Mouse (Mus musculus) midbrain, postnatal 0 days (tissue): ENCODE results near the gene Elfn2. TPM values are rescaled to one million over a fixed set of nuclear protein-coding genes. Genes with fewer than 3 reads are reported as not detected.
A peak's percentile ranks its signal among the peaks of the same experiment; 100 is the strongest.

Experiments
- ATAC-seq: fragments of 200-750 bp; cut with Nextera tagmentation; 2 replicates; pipeline ENCODE4 v1.8.0; 2017; ENCODE audit warnings: moderate number of reproducible peaks, mild to moderate bottlenecking, moderate TSS enrichment, moderate library complexity; ENCODE audit not compliant: low FRiP score
- DNase-seq: peaks from one replicate; pipeline ENCODE4 v3.0.0-alpha.2; 2015; ENCODE audit warnings: low spot score
- H3K27ac ChIP-seq: fragments of 300-500 bp; sonication (generic); 2 replicates; pipeline ENCODE4 v1.5.1; 2014; ENCODE audit warnings: low read depth, mild to moderate bottlenecking, low read length, mixed read lengths
- H3K27me3 ChIP-seq: fragments of 300-500 bp; sonication (generic); 2 replicates; pipeline ENCODE4 v1.6.1; 2014; ENCODE audit warnings: low read length, control low read depth, mixed read lengths; ENCODE audit not compliant: insufficient read depth
- H3K36me3 ChIP-seq: fragments of 300-500 bp; sonication (generic); 2 replicates; pipeline ENCODE4 v1.6.1; 2014; ENCODE audit warnings: low read length, control low read depth, mixed read lengths; ENCODE audit not compliant: insufficient read depth
- H3K4me1 ChIP-seq: fragments of 300-500 bp; sonication (generic); 2 replicates; pipeline ENCODE4 v1.6.1; 2014; ENCODE audit warnings: mild to moderate bottlenecking, control low read depth, antibody characterized with exemption, low read length, mixed read lengths; ENCODE audit not compliant: insufficient read depth
- H3K4me2 ChIP-seq: fragments of 300-500 bp; sonication (generic); 2 replicates; pipeline ENCODE4 v1.6.1; 2014; ENCODE audit warnings: low read depth, mild to moderate bottlenecking, low read length, mixed read lengths; ENCODE audit not compliant: poor library complexity, severe bottlenecking
- H3K4me3 ChIP-seq: fragments of 300-500 bp; sonication (generic); 2 replicates; pipeline ENCODE4 v1.5.1; 2014; ENCODE audit warnings: low read depth, mild to moderate bottlenecking, low read length, moderate library complexity
- H3K9ac ChIP-seq: fragments of 300-500 bp; sonication (generic); replicated peaks from 2 replicates; pipeline ENCODE4 v1.6.1; 2014; ENCODE audit warnings: mild to moderate bottlenecking, low read length, moderate library complexity, mixed read lengths; ENCODE audit not compliant: poor library complexity, severe bottlenecking
- H3K9me3 ChIP-seq: fragments of 300-500 bp; sonication (generic); 2 replicates; pipeline ENCODE4 v1.6.1; 2016; ENCODE audit warnings: low read length, control low read depth
- CTCF ChIP-seq: IDR thresholded peaks from 2 replicates; pipeline ENCODE4 v1.5.1; 2016; ENCODE audit warnings: antibody characterized with exemption, mild to moderate bottlenecking
- WGBS: fragments of 180-500 bp; shearing (Covaris S2); extraction: QIAGEN DNeasy Blood & Tissue Kit; methylation state at CpG from one replicate; pipeline ENCODE4 v1.1.7; 2014; 5-methylcytosine and 5-hydroxymethylcytosine counted together
- polyA plus RNA-seq: library from polyadenylated mRNA; unstranded; fragments of >200 nt; fragmentation: Nextera tagmentation; extraction: Ambion mirVana; gene quantifications from 2 replicates; pipeline ENCODE4 v1.2.1, GENCODE M21; 2015
- total RNA-seq: library from RNA; depleted of rRNA; stranded (reverse); fragments of >200 nt; gene quantifications from 2 replicates; pipeline ENCODE4 v1.2.3, GENCODE M21; 2014

Elfn2 gene
- total and polyA plus RNA-seq, 2 experiments from 2014 or later, result 10.2 to 52.1 TPM

DNA sequence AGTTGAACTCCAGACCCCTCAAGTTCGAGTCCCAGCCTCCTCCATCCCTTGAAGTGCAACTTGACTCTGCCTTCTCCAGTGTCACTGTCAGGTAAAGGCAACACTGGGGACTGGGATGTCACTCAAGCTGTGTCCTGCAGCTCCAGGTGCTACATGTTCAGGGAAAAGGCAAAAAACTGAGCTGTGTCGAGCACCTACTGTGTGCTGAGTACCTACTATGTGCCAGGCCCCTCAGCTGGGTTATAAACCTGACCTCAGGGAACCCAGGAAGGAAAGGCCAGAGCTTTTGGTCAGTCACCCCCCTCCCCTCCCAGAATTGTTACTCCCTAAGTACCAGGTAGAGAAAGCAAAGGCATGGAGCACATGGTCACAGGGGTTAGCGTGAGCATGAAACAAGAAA, 19.1 kb downstream of the Elfn2 start:
- H3K36me3 ChIP-seq, result no peaks in the 10 kb centered on the region
- no peak overlapping the region for H3K27ac ChIP-seq
- H3K9me3 ChIP-seq, result no peaks in the 10 kb centered on the region
- H3K27me3 ChIP-seq, result no peaks in the 10 kb centered on the region
- no peaks in the 10 kb centered on the region for H3K4me1 ChIP-seq
- ATAC-seq (no peak), DNase-seq (no peak)
- H3K9ac ChIP-seq, result no peak overlapping the region
- no peak overlapping the region for H3K4me2 ChIP-seq
- 72% methylated on average over 3 of the region's 3 CpGs for WGBS
- no peak for TF ChIP-seq CTCF
- no peak overlapping the region for H3K4me3 ChIP-seq

- Histone ChIP-seq H3K27me3 (no peaks in the 10 kb centered on the region), H3K27ac (no peak overlapping the region), H3K9me3 (no peaks in the 10 kb centered on the region), H3K4me1 (no peaks in the 10 kb centered on the region), H3K4me3 (no peak overlapping the region), H3K36me3 (no peaks in the 10 kb centered on the region), H3K4me2 (no peak overlapping the region), H3K9ac (no peak overlapping the region)
- TF ChIP-seq CTCF, result no peak
- no peak for DNase-seq
- WGBS, result 73% methylated on average over 13 of the region's 13 CpGs
- no peak for ATAC-seq
These were observed 20.0 kb downstream of the Elfn2 start for GRCm38 (mm10) chr15:78698491-78699135.

DNA sequence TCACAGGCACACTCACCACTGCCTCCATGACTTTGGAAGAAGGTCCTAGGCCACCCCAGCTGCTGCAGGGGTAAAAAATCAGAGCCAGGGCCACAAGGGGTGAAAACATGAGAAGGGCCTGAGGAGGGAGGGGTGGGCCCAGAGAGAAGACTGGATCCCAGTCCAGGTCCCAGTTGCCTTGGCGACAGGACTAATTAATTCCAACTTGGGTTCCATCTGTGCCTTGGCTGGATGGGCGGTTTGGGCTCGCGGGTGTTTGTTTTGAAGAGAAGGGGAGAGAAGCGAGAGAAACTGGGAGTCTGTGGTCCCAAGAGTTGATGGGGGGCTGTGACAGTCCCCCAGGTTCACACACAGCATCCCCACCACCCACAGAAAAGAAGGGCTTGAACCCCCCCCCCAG, 20.5 kb downstream of the Elfn2 start:
- H3K9me3 ChIP-seq, result no peaks in the 10 kb centered on the region
- H3K27ac ChIP-seq, result no peak overlapping the region
- H3K4me3 ChIP-seq, result no peak overlapping the region
- WGBS, result 29% methylated on average over 5 of the region's 5 CpGs
- no peaks in the 10 kb centered on the region for H3K4me1 ChIP-seq
- H3K9ac ChIP-seq, result no peak overlapping the region
- H3K4me2 ChIP-seq, result no peak overlapping the region
- no peaks in the 10 kb centered on the region for H3K27me3 ChIP-seq
- H3K36me3 ChIP-seq, result no peaks in the 10 kb centered on the region
- ATAC-seq (no peak), DNase-seq (peak; percentile 70)
- no peak for TF ChIP-seq CTCF

GRCm38 (mm10) chr15:78695745-78696144, 22.8 kb downstream of the Elfn2 start:
- Histone ChIP-seq H3K27ac (no peak overlapping the region), H3K4me1 (no peaks in the 10 kb centered on the region), H3K4me3 (no peak overlapping the region), H3K27me3 (no peaks in the 10 kb centered on the region), H3K36me3 (no peaks in the 10 kb centered on the region), H3K4me2 (no peak overlapping the region), H3K9ac (no peak overlapping the region), H3K9me3 (no peaks in the 10 kb centered on the region)
- ATAC-seq (no peak), DNase-seq (no peak)
- WGBS, result 7% methylated on average over 5 of the region's 5 CpGs
- no peak for TF ChIP-seq CTCF

DNA sequence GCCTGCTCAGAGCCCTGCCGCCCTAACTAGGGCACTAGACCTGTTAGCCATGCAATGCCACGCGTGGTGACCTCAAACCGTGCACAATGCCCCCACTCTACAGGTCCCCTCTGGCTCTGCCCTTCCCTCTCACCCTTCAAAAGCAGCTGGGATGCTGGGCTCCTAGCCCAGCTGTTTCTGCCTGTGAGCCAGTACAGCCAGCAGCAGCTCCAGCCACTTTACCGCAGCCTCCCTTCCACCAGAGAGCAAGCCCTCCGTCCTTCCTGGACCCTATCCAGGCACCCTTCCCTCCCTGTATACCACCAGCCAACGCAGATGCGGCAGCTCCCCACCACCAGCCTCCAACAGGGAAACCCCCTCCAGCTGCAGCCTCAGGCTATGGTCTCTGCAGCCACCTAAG, 26.1 kb downstream of the Elfn2 start:
- H3K27me3 ChIP-seq, result no peaks in the 10 kb centered on the region
- DNase-seq, result no peak
- H3K27ac ChIP-seq, result no peak overlapping the region
- ATAC-seq, result no peak
- peak overlapping the region; percentile 29 for H3K9ac ChIP-seq
- H3K36me3 ChIP-seq, result no peaks in the 10 kb centered on the region
- H3K4me2 ChIP-seq, result no peak overlapping the region
- no peaks in the 10 kb centered on the region for H3K9me3 ChIP-seq
- WGBS, result 51% methylated on average over 8 of the region's 8 CpGs
- H3K4me3 ChIP-seq, result no peak overlapping the region
- no peak for TF ChIP-seq CTCF
- H3K4me1 ChIP-seq, result no peaks in the 10 kb centered on the region

DNA sequence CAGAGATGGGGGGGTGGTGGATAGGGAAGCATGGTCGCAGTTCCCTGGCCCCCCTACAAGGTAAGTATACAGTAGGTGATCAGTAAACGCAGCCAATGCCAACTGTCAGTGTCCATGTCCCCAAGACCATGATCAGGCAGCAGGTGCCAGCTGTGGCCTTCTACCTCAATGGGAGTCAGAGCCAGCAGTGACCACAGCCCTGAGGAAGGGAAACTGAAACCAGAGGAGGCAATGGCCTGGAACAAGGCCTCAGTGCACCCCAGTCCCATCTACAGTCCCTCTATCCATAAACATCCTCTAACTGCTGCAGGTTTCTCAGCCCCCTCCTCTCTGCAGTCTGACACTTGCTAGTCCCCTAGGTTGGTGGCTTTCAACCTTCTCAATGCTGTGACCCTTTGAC, 27.9 kb downstream of the Elfn2 start:
- WGBS, result 78% methylated on average over 2 of the region's 2 CpGs
- no peak for DNase-seq
- Histone ChIP-seq H3K4me2 (no peak overlapping the region), H3K4me1 (no peaks in the 10 kb centered on the region), H3K27ac (no peak overlapping the region), H3K9ac (no peak overlapping the region), H3K36me3 (no peaks in the 10 kb centered on the region; the same call in 1 of the 2 replicates), H3K4me3 (no peak overlapping the region), H3K9me3 (no peaks in the 10 kb centered on the region), H3K27me3 (no peaks in the 10 kb centered on the region)
- no peak for ATAC-seq
- TF ChIP-seq CTCF, result no peak
